Mouse (Mus musculus) stomach, postnatal 0 days (tissue): ENCODE measurements at regions not wholly inside any gene's neighbourhood (a gene's known extent, or its start where the extent isn't known, plus 50 kb on each side); places are given as distances from the start of the nearest gene placed in this dataset.

ENCODE experiments used
- ATAC-seq: fragments of 200-750 bp; cut with Nextera tagmentation; 2 replicates; pipeline ENCODE4 v1.8.0; 2017; ENCODE audit not compliant: low FRiP score, low TSS enrichment
- DNase-seq: peaks from one replicate; pipeline ENCODE4 v3.0.0-alpha.2; 2016; ENCODE audit warnings: low spot score
- H3K27ac ChIP-seq: fragments of 300-500 bp; sonication (generic); replicated peaks from 2 replicates; pipeline ENCODE4 v1.5.1; 2014; ENCODE audit warnings: mild to moderate bottlenecking, control low read depth
- H3K27me3 ChIP-seq: fragments of 300-500 bp; sonication (generic); 2 replicates; pipeline ENCODE4 v1.6.1; 2014; ENCODE audit warnings: low read length; ENCODE audit not compliant: control insufficient read depth, insufficient read depth
- H3K36me3 ChIP-seq: fragments of 300-500 bp; sonication (generic); 2 replicates; pipeline ENCODE4 v1.6.1; 2014; ENCODE audit warnings: low read length, mixed read lengths; ENCODE audit not compliant: control insufficient read depth, insufficient read depth
- H3K4me1 ChIP-seq: fragments of 300-500 bp; sonication (generic); replicated peaks from 2 replicates; pipeline ENCODE4 v1.6.1; 2014; ENCODE audit warnings: antibody characterized with exemption; ENCODE audit not compliant: control insufficient read depth, insufficient read depth
- H3K4me2 ChIP-seq: fragments of 300-500 bp; sonication (generic); replicated peaks from 2 replicates; pipeline ENCODE4 v1.6.1; 2014; ENCODE audit warnings: low read depth, mild to moderate bottlenecking, control low read depth, moderate library complexity
- H3K4me3 ChIP-seq: fragments of 300-500 bp; sonication (generic); 2 replicates; pipeline ENCODE4 v1.5.1; 2014; ENCODE audit warnings: low read depth, low read length, control low read depth
- H3K9ac ChIP-seq: fragments of 300-500 bp; sonication (generic); 2 replicates; pipeline ENCODE4 v1.6.1; 2014; ENCODE audit warnings: mild to moderate bottlenecking, low read length, control low read depth, mixed read lengths
- H3K9me3 ChIP-seq: fragments of 300-500 bp; sonication (generic); 2 replicates; pipeline ENCODE4 v1.6.1; 2016; ENCODE audit warnings: low read length; ENCODE audit not compliant: control insufficient read depth
- CTCF ChIP-seq: IDR thresholded peaks from 2 replicates; pipeline ENCODE4 v1.5.1; 2016; ENCODE audit warnings: antibody characterized with exemption, low read depth, mild to moderate bottlenecking, moderate library complexity
- EP300 ChIP-seq: optimal IDR thresholded peaks from 2 replicates; pipeline ENCODE3; 2016; ENCODE audit warnings: antibody characterized with exemption
- WGBS: fragments of 180-500 bp; shearing (Covaris S2); extraction: QIAGEN DNeasy Blood & Tissue Kit; methylation state at CpG from one replicate; pipeline ENCODE4 v1.1.7; 2014; 5-methylcytosine and 5-hydroxymethylcytosine counted together

- no peaks in the 10 kb centered on the region for H3K36me3 ChIP-seq
- 76% methylated on average over 5 of the region's 5 CpGs for WGBS
- TF ChIP-seq CTCF: no peak
- no peak for TF ChIP-seq EP300
- H3K4me3 ChIP-seq: no peak overlapping the region
- no peak overlapping the region for H3K27ac ChIP-seq
- no peaks in the 10 kb centered on the region for H3K27me3 ChIP-seq
- ATAC-seq (no peak), DNase-seq (no peak)
- no peaks in the 10 kb centered on the region for H3K9me3 ChIP-seq
- H3K9ac ChIP-seq: no peak overlapping the region
- H3K4me2 ChIP-seq: no peak overlapping the region
- H3K4me1 ChIP-seq: no peaks in the 10 kb centered on the region
These were observed 85.4 kb downstream of the Atp23 start for GRCm38 (mm10) chr10:126815730-126816129.

DNA sequence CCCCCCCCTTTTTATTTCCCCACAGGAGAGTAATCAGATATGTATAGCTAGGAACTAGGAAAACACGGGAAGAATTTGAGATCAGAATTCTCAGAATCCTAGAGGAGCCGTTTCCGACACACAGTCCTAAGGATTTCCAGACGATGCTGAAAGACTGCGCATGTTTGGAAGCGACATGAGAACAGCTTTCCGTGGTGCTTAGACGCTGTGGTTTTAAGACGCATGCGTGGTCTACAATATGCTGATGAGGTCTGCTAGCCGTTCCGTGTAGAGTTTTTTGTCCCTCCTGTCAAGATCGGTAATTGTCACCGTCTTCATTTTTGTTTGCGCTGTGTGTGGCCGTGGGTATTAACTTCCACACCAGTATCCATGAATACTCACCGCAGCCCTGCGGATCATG, 86.2 kb downstream of the Atp23 start:
- WGBS: 92% methylated on average over 18 of the region's 18 CpGs
- Histone ChIP-seq H3K9me3 (no peaks in the 10 kb centered on the region), H3K9ac (no peak overlapping the region), H3K36me3 (no peaks in the 10 kb centered on the region), H3K4me3 (no peak overlapping the region), H3K4me2 (no peak overlapping the region), H3K27me3 (no peaks in the 10 kb centered on the region), H3K27ac (no peak overlapping the region), H3K4me1 (no peaks in the 10 kb centered on the region)
- ATAC-seq: no peak
- TF ChIP-seq CTCF (no peak), EP300 (no peak)
- no peak for DNase-seq

- H3K36me3 ChIP-seq: no peaks in the 10 kb centered on the region
- no peak overlapping the region for H3K27ac ChIP-seq
- ATAC-seq: no peak
- H3K9ac ChIP-seq: no peak overlapping the region
- 80% methylated on average over 6 of the region's 6 CpGs for WGBS
- no peaks in the 10 kb centered on the region for H3K9me3 ChIP-seq
- H3K4me2 ChIP-seq: no peak overlapping the region
- no peak overlapping the region for H3K4me3 ChIP-seq
- TF ChIP-seq CTCF (peak; percentile 44), EP300 (no peak)
- H3K27me3 ChIP-seq: no peaks in the 10 kb centered on the region
- DNase-seq: no peak
- no peaks in the 10 kb centered on the region for H3K4me1 ChIP-seq
These were observed 88.0 kb downstream of the Atp23 start for GRCm38 (mm10) chr10:126813051-126813593.

GRCm38 (mm10) chr10:126812243-126812755, 88.9 kb downstream of the Atp23 start:
- no peak for DNase-seq
- WGBS: 73% methylated on average over 7 of the region's 7 CpGs
- H3K27ac ChIP-seq: no peak overlapping the region
- no peaks in the 10 kb centered on the region for H3K4me1 ChIP-seq
- TF ChIP-seq EP300 (no peak), CTCF (no peak)
- H3K4me2 ChIP-seq: no peak overlapping the region
- H3K36me3 ChIP-seq: no peaks in the 10 kb centered on the region
- no peak overlapping the region for H3K4me3 ChIP-seq
- ATAC-seq: no peak
- H3K27me3 ChIP-seq: no peaks in the 10 kb centered on the region
- H3K9me3 ChIP-seq: no peaks in the 10 kb centered on the region
- H3K9ac ChIP-seq: no peak overlapping the region

GRCm38 (mm10) chr10:126810346-126811095, 90.6 kb downstream of the Atp23 start:
- no peaks in the 10 kb centered on the region for H3K27me3 ChIP-seq

GRCm38 (mm10) chr10:126809587-126809986, 91.6 kb downstream of the Atp23 start:
- H3K27me3 ChIP-seq: no peaks in the 10 kb centered on the region
- no peak for ATAC-seq
- TF ChIP-seq EP300: no peak
- TF ChIP-seq CTCF: peak; percentile 58

More at GRCm38 (mm10) chr10:126810346-126811095, 90.6 kb downstream of the Atp23 start:
- no peak for DNase-seq
- TF ChIP-seq CTCF (peak; percentile 51), EP300 (no peak)
- 51% methylated on average over 11 of the region's 11 CpGs for WGBS
- no peaks in the 10 kb centered on the region for H3K9me3 ChIP-seq
- H3K36me3 ChIP-seq: no peaks in the 10 kb centered on the region
- H3K4me3 ChIP-seq: no peak overlapping the region
- H3K4me2 ChIP-seq: peak overlapping the region; percentile 52
- H3K4me1 ChIP-seq: no peaks in the 10 kb centered on the region
- no peak overlapping the region for H3K27ac ChIP-seq
- no peak for ATAC-seq
- H3K9ac ChIP-seq: no peak overlapping the region

More at GRCm38 (mm10) chr10:126809587-126809986, 91.6 kb downstream of the Atp23 start:
- WGBS: 49% methylated on average over 17 of the region's 17 CpGs
- DNase-seq: peak; percentile 21
- Histone ChIP-seq H3K36me3 (no peaks in the 10 kb centered on the region), H3K4me3 (peak overlapping the region; percentile 34), H3K9ac (0 out of 2 replicates have a peak overlapping the region, but pooled peaks have one; percentile 23), H3K4me1 (no peaks in the 10 kb centered on the region), H3K9me3 (no peaks in the 10 kb centered on the region), H3K27ac (no peak overlapping the region), H3K4me2 (peak overlapping the region; percentile 52)
